Mouse (Mus musculus) intestine, embryonic 14.5 days (tissue): ENCODE results near the gene Mepce. TPM values are rescaled to one million over a fixed set of nuclear protein-coding genes. Genes with fewer than 3 reads are reported as not detected.
"Not testable (repeated sequence)": the region's sequence is repeated elsewhere in the genome, so short reads cannot be mapped to it uniquely, and the experiment has no call there.

Experiments used
- ATAC-seq: fragments of 200-750 bp; cut with Nextera tagmentation; replicated peaks from 2 replicates; pipeline ENCODE4 v1.8.0; 2017; ENCODE audit warnings: low read depth, moderate number of reproducible peaks, moderate TSS enrichment, moderate library complexity; ENCODE audit not compliant: low FRiP score, low TSS enrichment
- DNase-seq: peaks from one replicate; pipeline ENCODE4 v3.0.0-alpha.2; 2018; ENCODE audit warnings: low spot score
- H3K27ac ChIP-seq: fragments of 300-500 bp; sonication (generic); 2 replicates; pipeline ENCODE4 v1.5.1; 2014; ENCODE audit warnings: low read depth, mild to moderate bottlenecking, control low read depth
- H3K27me3 ChIP-seq: fragments of 300-500 bp; sonication (generic); replicated peaks from 2 replicates; pipeline ENCODE4 v1.6.1; 2014; ENCODE audit warnings: low read length, control low read depth; ENCODE audit not compliant: control insufficient read depth, insufficient read depth
- H3K36me3 ChIP-seq: fragments of 300-500 bp; sonication (generic); 2 replicates; pipeline ENCODE4 v1.6.1; 2014; ENCODE audit warnings: low read length, control low read depth; ENCODE audit not compliant: control insufficient read depth, insufficient read depth
- H3K4me1 ChIP-seq: fragments of 300-500 bp; sonication (generic); replicated peaks from 2 replicates; pipeline ENCODE4 v1.6.1; 2014; ENCODE audit warnings: low read length, control low read depth, mixed read lengths; ENCODE audit not compliant: control insufficient read depth, insufficient read depth
- H3K4me2 ChIP-seq: fragments of 300-500 bp; sonication (generic); 2 replicates; pipeline ENCODE4 v1.6.1; 2014; ENCODE audit warnings: low read length
- H3K4me3 ChIP-seq: fragments of 300-500 bp; sonication (generic); 2 replicates; pipeline ENCODE4 v1.5.1; 2014; ENCODE audit warnings: low read depth, low read length, control low read depth, mixed read lengths
- H3K9ac ChIP-seq: fragments of 300-500 bp; sonication (generic); 2 replicates; pipeline ENCODE4 v1.6.1; 2014; ENCODE audit warnings: mild to moderate bottlenecking, low read length
- H3K9me3 ChIP-seq: fragments of 300-500 bp; sonication (generic); 2 replicates; pipeline ENCODE4 v1.6.1; 2016; ENCODE audit warnings: low read length, control low read depth; ENCODE audit not compliant: control insufficient read depth
- WGBS: fragments of 180-500 bp; shearing (Covaris S2); extraction: QIAGEN DNeasy Blood & Tissue Kit; methylation state at CpG from one replicate; pipeline ENCODE4 v1.1.7; 2014; 5-methylcytosine and 5-hydroxymethylcytosine counted together
- polyA plus RNA-seq: library from polyadenylated mRNA; unstranded; fragments of >200 nt; fragmentation: Nextera tagmentation; extraction: Ambion mirVana; gene quantifications from 2 replicates; pipeline ENCODE4 v1.2.1, GENCODE M21; 2014

Gene Mepce
- polyA plus RNA-seq, 1 experiment from 2014 or later = 12.1 TPM

GRCm38 (mm10) chr5:137757887-137758286 lies 29.6 kb downstream of the Mepce start:
- Histone ChIP-seq H3K4me2 (no peak overlapping the region), H3K27me3 (no peaks in the 10 kb centered on the region), H3K4me1 (no peaks in the 10 kb centered on the region), H3K36me3 (peaks cover 48% of the 10 kb centered on the region), H3K27ac (no peak overlapping the region), H3K4me3 (no peak overlapping the region), H3K9ac (no peak overlapping the region), H3K9me3 (no peaks in the 10 kb centered on the region)
- WGBS = 85% methylated on average over 6 of the region's 6 CpGs
- ATAC-seq (no peak), DNase-seq (no peak)

GRCm38 (mm10) chr5:137756882-137757661 lies 30.4 kb downstream of the Mepce start:
- ATAC-seq (peak; percentile 36; the same call in 1 of the 2 replicates), DNase-seq (peak; percentile 95)
- no peak overlapping the region for H3K4me2 ChIP-seq
- H3K4me3 ChIP-seq = no peak overlapping the region
- H3K9me3 ChIP-seq = no peaks in the 10 kb centered on the region
- H3K27ac ChIP-seq = no peak overlapping the region
- no peaks in the 10 kb centered on the region for H3K4me1 ChIP-seq
- H3K36me3 ChIP-seq = peaks cover 55% of the 10 kb centered on the region
- WGBS = 46% methylated on average over 10 of the region's 10 CpGs
- no peak overlapping the region for H3K9ac ChIP-seq
- no peaks in the 10 kb centered on the region for H3K27me3 ChIP-seq

GRCm38 (mm10) chr5:137756106-137756505 lies 31.3 kb downstream of the Mepce start:
- no peaks in the 10 kb centered on the region for H3K4me1 ChIP-seq
- no peaks in the 10 kb centered on the region for H3K9me3 ChIP-seq
- no peak overlapping the region for H3K27ac ChIP-seq
- no peaks in the 10 kb centered on the region for H3K27me3 ChIP-seq
- DNase-seq = no peak
- H3K36me3 ChIP-seq = peaks cover 64% of the 10 kb centered on the region
- H3K4me2 ChIP-seq = no peak overlapping the region
- 77% methylated on average over 3 of the region's 3 CpGs for WGBS
- no peak for ATAC-seq
- no peak overlapping the region for H3K4me3 ChIP-seq
- H3K9ac ChIP-seq = no peak overlapping the region

GRCm38 (mm10) chr5:137755425-137755824 lies 32.0 kb downstream of the Mepce start:
- 90% methylated on average over 5 of the region's 5 CpGs for WGBS
- Histone ChIP-seq H3K36me3 (peaks cover 66% of the 10 kb centered on the region), H3K27ac (no peak overlapping the region), H3K4me1 (no peaks in the 10 kb centered on the region), H3K27me3 (no peaks in the 10 kb centered on the region), H3K9me3 (no peaks in the 10 kb centered on the region), H3K4me3 (no peak overlapping the region), H3K4me2 (no peak overlapping the region), H3K9ac (no peak overlapping the region)
- ATAC-seq = no peak
- no peak for DNase-seq

GRCm38 (mm10) chr5:137753111-137753832 lies 34.2 kb downstream of the Mepce start:
- WGBS = 71% methylated on average over 13 of the region's 13 CpGs
- Histone ChIP-seq H3K4me3 (no peak overlapping the region), H3K9me3 (no peaks in the 10 kb centered on the region), H3K9ac (no peak overlapping the region), H3K36me3 (peaks cover 57% of the 10 kb centered on the region), H3K4me1 (peaks cover 14% of the 10 kb centered on the region), H3K27ac (no peak overlapping the region), H3K27me3 (no peaks in the 10 kb centered on the region), H3K4me2 (no peak overlapping the region)
- ATAC-seq = no peak
- DNase-seq = no peak

- DNase-seq (no peak), ATAC-seq (no peak)
- Histone ChIP-seq H3K36me3 (peaks cover 47% of the 10 kb centered on the region), H3K9ac (no peak overlapping the region), H3K4me2 (no peak overlapping the region), H3K4me3 (no peak overlapping the region), H3K9me3 (no peaks in the 10 kb centered on the region), H3K27ac (no peak overlapping the region), H3K4me1 (peaks cover 22% of the 10 kb centered on the region), H3K27me3 (no peaks in the 10 kb centered on the region)
- WGBS = 88% methylated on average over 6 of the region's 6 CpGs
These were observed 35.5 kb downstream of the Mepce start for GRCm38 (mm10) chr5:137751988-137752387.

- Histone ChIP-seq H3K4me3 (no peak overlapping the region), H3K9me3 (no peaks in the 10 kb centered on the region), H3K27ac (no peak overlapping the region), H3K9ac (no peak overlapping the region), H3K27me3 (no peaks in the 10 kb centered on the region), H3K4me2 (no peak overlapping the region), H3K36me3 (peaks cover 42% of the 10 kb centered on the region), H3K4me1 (peaks cover 22% of the 10 kb centered on the region)
- ATAC-seq (no peak), DNase-seq (no peak)
- WGBS = 92% methylated on average over 13 of the region's 13 CpGs
These were observed 36.1 kb downstream of the Mepce start for GRCm38 (mm10) chr5:137751221-137751887.

- H3K27me3 ChIP-seq, H3K4me3 ChIP-seq, H3K27ac ChIP-seq, DNase-seq, ATAC-seq, H3K9ac ChIP-seq, H3K9me3 ChIP-seq, H3K4me2 ChIP-seq: not testable (repeated sequence)
- WGBS = 97% methylated on average over 6 of the region's 8 CpGs
- Histone ChIP-seq H3K4me1 (peaks cover 22% of the 10 kb centered on the region), H3K36me3 (peaks cover 38% of the 10 kb centered on the region)
These were observed 37.2 kb downstream of the Mepce start for GRCm38 (mm10) chr5:137750212-137750611.
